Mouse (Mus musculus) frontal cortex, adult (tissue): ENCODE data around the gene Cog1.

Experiments used
- ATAC-seq: cut with Nextera tagmentation; 2 replicates; pipeline ENCODE4 v1.9.2; 2017; ENCODE audit warnings: mild to moderate bottlenecking, moderate library complexity, mixed read lengths; ENCODE audit not compliant: low TSS enrichment

Gene Cog1

DNA sequence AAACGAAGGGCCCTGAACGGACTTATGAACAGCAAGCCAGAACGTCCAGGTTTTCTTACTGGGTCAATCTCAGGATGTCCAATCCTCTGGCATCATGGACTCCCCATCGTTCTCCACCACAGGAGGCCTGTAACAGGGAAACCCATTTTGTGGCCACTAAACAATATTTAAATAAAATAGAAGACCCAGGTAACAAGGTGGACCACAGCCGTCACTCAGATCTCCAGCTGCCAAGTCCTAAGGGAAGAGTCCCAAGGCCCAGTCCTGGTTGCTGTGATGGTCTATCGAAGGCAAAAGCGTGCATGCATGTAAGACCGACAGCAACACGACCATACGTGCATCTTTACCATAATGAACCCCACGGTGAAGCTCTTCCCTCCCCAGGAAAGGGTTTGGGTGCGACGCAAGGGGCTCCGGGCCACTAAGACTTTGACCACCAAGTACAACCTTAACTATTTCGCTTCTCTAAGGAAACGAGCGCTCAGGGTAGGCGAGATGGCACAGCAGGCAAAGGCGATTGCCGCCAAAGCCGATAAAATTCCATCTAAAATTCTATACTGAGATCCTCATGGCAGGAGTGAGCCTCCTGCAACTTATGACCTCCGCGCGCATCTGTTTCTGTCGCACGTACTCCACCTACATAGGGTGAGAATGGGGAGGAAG, at the start of gene Cog1:
TSS of gene Cog1 (plus strand) at position 480 of the 663 bp plus-strand sequence.
- no peak for ATAC-seq

DNA sequence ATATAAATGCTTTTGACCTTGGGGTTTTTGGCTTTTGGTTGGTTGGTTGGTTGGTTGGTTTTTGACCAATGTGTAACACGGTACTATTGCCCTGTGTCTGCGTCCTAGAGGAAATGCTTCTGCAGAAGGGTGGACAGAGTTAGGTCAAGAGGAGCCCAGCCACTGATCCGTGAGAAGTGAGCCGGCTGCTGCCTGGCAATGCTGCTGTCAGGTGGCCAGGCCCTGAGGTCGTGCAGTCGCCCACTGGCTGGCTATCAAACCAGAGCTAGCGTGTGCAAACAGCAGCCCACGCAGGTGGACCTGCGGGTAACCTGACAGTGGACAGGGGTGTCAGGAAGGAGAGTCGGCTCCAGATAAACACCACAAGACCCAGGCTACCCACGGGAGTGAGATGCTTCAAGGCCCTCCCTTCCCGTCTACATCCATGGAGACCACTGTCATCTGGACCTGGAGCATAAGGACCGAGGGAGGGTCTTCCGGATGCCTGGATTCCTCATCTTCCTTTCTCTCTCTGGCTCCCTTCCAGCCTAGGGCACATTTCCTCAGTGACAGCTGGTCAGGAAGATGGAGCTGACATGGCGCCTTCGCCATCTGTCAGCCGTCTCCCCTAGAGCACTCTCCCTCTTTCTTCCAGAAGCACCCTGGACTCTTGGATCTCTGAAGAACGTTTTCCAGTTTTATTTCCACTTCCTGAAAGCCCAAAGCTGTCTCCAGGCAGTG, 48.3 kb upstream of the Cog1 start:
- ATAC-seq = no peak

DNA sequence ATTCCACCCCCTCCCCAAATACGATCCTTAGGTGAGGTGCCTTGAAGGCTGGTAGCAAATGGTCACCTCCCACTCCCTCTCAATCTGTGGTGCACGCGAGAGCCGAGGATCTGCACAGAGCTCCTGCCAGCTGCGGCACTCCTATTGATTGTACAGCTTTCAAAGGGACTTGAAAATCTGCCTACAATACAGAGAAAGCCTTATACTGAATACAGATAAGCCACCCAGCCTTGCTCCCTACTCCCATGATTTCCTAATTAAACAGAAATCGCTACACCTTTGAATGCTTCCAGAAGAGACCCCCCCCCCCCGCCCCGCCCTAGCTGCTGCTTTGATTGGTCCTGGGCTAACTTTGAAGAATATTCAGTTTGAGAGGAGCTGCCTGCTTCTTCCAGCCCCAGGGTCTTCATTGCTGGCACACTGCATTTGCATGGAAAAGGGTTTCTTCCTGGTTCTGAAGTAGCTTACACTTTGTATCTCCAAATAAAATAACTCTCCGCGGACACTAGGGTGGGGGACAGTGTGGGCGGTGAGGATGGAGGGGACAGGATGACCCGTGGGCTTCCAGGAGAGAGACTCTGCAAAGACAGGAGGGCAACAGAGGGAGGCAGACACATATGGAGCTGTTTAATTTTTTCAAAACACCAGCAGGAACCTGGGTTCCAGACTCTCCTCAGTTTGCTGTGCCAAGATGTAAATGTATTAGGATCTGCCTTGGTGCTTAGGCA, 47.2 kb upstream of the Cog1 start:
- peak; percentile 69; the same call in 1 of the 2 replicates for ATAC-seq

DNA sequence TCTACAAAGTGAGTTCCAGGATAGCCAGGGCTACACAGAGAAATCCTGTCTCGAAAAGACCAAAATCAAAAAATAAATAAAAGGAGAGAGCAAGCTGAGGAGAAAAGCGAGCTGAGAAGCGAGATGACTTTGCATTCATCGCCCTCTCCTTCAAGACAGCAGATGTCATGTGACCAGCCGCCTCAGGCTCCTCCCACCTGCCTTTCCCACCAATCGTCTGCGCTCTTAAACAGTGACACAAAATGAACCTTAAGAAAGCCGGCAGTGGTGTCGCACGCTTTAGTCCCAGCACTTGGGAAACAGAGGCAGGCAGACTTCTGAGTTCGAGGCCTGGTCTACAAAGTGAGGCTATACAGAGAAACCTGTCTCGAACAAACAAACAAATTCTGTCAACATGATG, 41.4 kb upstream of the Cog1 start:
- ATAC-seq = no peak

DNA sequence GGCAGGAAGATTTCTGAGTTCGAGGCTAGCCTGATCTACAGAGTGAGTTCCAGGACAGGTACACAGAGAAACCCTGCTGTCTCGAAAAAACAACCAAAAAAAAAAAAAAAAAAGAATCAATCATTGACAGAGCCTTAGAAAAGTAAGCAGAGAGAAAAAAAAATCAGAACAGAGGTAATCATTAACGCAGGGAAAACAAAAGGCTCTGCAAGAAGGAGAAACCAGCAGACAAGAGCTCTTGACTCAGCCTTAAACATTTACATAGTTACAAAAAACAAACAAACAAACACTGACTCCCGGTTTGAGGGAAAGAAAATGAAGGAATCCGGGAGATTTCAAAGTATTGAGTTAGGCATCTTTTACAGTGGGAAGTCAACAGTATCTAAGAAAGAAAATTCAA, 39.4 kb upstream of the Cog1 start:
- no peak for ATAC-seq

DNA sequence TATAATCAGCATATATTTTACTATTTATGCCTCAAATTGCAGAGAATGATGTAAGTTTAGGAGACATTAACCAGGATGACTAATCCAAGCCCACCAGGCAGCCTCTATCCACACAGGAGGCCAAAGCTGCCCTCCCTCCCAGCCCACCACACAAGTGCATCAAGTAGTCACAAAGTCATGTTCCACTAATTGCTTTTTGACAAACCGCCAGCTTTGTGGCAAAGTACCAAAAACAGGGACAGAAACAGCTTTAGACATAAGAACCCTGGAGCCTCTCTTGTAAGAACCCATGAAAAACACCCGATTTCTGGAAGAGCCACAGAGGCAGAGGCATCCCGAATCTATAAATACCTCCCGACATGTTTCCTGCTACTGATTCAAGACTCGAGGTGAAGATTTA, 38.7 kb upstream of the Cog1 start:
- no peak for ATAC-seq

DNA sequence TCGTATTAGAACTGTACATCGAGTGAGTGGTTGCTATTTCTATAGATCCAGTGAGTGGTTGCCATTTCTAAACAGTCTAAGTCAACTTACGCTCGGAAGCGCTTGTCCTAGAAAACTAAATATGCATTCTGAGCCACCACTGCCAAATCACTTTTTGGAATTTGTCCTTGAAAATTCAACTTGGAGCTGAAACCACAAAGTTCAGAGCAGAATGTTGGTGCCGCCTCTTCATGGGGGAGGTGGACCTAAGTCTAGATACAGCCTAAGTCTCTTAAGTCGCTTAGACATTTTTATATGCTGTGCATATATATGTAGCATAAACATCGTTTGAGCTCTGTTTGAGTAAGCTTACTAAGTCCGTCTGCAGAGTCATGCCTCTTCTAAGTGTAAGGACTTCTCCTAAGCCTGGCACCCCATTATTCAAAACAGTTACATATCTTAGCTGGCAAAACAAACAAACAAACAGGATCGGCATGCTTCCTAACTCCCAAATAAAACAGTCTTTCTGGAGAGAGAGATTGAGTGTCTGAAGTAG, 37.8 kb upstream of the Cog1 start:
- ATAC-seq = peak; percentile 71

DNA sequence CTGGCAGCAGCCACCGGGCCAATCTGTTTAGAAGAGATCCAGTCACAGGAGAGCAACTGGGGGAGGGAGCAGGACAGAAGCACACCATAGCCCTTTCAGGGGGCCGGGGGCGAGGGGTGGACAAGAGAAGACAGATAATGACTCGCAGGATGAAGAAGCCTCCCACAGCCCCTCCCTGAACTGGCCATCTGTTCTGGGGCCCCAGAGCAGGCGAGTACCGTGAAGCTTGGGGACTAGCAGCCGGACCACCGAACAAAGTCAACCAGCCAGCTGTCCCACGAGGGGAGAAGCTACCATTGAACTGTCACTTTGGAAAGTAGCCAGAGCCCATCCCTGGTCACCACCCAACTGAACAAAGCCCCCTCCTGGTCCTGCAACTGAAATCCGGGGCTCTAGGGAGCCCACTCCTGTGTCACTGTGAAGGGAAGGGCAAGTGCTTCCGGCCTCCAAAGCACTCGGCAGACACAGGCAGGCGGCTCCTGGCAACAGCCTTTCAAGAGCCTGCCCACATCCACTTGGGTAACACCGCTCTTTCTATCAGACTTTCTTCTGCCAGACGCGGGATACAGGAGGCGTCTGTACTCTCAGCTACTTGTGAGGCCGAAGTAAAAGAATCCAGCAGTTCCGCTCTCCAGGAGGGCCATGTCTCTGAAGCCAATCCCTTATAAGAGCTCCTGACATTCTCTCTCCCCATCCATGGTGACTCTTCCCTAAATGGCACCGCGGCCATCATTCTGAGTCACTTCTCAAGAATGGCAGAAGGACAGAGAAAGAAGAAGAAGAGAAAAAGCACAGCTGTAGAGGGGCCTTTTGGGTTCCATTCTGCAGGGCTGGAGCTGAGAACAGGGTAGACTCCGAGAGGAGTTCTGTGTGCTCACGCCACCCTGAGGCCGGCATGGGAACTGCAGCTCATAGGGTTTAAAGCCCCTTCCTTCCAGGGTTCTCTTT, 37.0 kb upstream of the Cog1 start:
- peak; percentile 85 for ATAC-seq

DNA sequence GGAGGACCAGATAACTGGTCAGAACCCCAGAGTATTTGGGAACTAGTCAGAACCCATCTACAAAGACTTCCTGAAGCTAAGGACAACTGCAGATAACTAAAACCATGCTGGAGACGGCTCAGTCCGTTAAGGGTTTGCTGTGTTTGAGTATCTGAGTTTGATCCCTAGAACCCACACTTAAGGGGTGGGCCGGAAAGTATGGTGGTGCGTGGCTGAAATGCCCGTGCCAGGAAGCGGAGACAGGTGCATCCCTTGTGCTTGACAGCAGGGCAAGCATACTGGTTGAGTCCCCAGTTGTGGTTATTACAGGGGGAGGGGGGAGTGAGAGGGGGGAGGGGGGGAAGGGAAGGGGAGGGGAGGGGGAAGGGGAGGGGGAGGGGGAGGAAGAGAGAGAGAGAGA, 34.5 kb upstream of the Cog1 start:
- ATAC-seq = no peak

DNA sequence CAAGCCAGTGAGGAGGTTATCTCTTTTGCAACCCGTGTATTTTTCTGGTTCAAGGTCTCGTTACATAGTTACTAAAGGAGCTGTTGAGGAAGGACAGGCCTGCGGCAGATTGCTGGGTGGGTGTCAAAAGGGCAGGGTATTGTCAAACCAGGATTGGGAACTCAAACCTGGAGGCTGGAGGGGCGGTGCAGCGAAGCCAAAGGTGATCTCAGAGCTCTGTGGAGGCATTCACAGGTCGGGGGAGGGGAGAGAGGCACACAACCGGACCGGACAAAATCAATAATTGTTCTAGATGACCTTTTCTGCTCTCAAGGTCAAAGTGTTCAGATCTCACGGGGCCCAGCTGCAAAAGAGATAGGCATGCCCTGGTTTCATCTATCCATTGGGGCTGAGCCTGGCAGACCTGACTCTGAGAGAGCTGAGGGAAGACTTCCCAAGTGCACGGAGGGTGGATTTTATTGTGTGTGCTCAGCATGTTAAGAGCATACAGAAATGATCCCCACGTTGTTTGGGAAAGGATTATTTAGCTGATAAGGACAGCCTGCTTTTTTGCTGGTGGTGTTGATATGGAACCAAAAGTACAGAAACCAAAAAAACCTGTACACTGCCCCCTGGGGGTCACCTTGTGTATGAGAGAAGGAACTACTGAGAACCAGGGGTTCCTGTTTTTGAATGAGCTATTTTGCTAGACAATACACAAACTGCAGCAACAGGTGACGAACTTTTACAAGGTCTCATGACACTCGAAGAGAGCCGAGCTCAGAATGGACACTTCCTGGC, 31.6 kb upstream of the Cog1 start:
- 0 out of 2 replicates have a peak, but pooled peaks have one; percentile 32 for ATAC-seq

DNA sequence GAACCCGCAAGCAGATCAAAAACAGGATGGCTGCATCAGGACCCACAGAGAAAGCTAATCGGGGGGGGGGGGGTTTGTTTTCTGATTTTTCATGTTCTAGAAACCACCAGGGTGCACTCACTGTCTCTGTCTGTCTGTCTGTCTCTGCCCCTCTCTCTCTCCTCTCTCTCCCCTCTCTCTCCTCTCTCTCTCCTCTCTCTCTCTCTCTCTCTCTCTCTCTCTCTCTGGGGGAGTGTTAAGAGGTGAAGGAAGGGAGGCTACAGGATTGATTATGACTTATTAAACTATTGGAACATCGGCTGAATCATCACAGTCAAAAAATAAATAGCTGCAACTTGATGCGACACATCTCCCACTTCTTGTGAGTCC, 30.7 kb upstream of the Cog1 start:
- no peak for ATAC-seq

DNA sequence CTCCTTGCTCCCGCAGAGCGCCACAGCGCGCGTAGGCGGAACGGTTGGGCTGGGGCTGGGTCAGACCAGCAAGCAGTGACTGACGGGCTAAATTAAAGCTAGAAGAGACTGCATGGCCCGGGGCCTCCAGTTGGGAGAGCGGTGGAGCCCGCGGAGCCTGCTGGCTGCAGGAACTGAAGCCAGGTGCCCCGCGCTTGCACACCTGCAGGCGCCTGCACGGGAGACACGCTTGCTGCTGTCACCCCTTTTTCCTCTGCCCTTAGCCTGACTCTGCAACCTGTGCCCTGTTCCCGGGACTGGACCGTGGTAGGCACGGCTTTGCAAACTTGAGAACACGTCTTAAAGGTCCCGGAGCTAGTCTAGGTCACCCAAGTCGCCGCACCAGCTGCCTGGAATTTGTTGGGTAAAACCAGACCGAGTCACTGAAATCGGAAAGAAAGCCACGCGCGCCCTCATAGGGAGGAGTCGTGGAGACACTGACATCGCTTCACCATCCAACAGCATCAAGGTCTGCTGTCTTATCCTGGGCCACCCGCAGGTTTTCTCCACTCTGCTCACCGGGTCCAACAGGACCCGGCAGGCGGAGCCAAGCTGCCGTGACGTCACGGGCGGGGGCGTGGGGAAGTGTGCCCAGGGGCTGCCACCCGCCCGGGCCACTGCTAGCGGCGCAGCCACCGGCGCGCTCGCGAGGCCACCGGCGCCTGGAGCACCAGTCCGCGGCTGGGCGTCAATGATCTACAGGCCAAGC, 30.1 kb upstream of the Cog1 start, which contains the start of gene Sstr2:
TSS of gene Sstr2 (plus strand) at position 671 of the 748 bp plus-strand sequence.
- ATAC-seq = peak; percentile 80

DNA sequence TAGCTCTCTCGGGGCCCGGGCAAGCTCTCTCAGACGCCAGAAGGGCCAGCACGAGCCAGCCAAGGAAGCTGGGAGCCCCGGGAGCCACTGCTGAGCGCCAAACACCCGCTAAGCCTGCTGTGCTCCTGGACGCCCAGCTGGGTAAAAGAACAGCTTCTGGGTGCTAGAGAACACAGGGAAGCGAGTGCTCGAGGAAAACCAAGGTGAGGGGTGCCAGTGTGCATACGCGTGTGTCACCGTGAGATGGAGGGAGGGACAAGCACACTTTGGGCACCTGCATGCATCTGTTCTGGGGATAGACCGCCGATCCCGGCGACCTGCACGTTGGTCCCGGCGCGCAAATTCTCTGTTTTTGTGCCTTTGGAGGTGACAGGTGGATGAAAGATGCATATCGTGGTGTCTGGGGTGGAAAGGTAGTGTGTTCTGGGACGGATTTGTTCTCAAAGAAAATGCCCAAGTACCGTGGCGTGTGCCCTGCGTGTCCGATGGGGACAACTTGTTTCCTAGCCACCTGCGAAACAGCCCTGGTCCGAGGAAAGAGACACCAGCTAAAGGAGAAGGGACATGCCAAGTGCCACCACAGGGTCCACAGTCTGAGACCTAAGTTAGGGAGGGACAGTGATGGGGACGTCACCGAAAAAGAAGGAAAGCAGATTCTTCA, 29.4 kb upstream of the Cog1 start:
- peak; percentile 62 for ATAC-seq

DNA sequence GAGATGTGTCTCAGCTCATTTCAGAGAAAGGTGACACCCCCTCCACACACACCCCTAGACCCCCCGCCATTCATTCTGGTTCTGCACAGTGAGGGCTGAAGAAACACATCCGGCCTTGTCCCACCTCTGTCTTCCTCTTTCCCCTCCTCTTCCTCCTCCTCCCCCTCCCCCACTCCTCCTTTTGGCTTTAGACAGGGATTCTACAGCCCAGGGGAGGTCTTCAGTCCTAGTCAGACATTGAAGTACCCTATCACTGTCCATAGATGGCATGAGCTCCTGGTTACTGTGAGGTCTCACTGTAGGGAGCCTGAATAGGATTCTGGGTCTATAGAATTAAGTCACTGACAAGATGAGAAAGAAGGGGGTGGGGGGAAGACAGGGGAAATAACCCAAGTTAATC, 28.0 kb upstream of the Cog1 start:
- ATAC-seq = no peak

DNA sequence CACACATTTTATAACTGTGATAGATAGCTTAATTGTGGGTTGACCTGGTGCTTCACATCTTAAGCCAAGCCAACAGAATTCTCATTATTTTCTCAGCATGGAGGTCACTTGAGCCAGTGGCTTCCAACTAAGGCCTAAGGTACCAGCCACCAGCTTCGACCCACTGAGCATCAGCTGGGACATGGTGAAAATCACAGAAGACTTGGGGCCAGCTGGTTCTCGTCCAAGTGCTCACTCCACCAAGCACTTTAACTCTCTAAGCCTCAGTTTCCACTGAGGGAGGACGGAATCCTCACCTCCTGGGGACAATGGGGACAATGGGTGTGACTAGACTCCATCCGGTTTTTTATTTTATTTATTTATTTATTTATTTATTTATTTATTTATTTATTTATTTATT, 26.9 kb upstream of the Cog1 start:
- ATAC-seq = no peak

DNA sequence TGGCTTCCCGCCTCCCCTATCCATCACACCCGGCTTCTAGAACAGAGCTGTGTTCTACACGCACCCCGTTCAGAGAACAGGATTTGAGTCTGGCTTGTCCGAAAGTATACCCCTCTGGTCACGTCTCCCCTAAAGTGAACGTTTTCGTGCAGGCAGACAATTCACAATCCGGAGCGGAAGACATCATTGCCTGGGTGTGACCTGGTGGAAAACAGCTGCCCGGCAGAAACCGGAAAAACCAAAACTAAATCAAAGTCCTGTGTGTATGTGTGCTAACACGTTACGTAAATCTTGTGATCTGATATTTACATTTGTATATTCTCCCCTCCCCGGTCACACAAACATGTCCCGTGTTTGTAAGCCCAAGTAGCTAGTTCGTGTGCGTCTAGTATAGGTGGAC, 23.5 kb upstream of the Cog1 start:
- no peak for ATAC-seq

DNA sequence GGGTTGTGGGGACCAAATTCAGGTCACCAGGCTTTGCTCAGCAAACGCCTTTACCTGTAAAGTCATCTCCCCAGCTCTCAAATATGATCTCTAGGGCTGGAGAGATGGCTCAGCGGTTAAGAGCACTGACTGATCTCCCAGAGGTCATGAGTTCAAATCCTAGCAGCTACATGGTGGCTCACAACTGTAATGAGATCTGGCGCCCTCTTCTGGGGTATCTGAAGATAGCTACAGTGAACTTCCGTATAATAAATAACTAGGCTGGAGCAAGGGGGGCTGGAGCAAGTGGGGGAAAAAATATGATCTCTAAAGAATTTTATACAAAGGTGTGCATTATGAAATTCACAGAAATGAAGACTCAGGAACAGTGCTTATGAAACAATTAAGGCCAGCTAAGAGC, 21.2 kb upstream of the Cog1 start:
- ATAC-seq = no peak

DNA sequence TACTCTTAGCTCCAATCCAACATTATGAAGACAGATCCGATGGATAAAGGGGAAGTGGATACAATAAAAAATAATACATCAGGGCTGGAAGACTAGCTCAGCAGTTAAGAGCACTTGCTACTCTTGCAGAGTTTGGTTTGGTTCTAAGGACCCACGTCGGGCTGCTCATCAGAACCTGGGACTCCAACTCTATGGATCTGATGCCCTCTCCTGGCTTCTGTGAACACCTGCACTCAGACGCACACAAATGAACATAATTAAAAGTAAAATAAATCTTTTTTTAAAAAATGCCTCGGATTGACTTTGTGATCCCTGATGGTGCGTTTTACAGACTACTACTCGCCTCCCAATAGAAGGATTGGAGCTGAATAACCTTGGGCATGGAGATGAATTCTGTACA, 18.3 kb upstream of the Cog1 start:
- ATAC-seq = 0 out of 2 replicates have a peak, but pooled peaks have one; percentile 57

DNA sequence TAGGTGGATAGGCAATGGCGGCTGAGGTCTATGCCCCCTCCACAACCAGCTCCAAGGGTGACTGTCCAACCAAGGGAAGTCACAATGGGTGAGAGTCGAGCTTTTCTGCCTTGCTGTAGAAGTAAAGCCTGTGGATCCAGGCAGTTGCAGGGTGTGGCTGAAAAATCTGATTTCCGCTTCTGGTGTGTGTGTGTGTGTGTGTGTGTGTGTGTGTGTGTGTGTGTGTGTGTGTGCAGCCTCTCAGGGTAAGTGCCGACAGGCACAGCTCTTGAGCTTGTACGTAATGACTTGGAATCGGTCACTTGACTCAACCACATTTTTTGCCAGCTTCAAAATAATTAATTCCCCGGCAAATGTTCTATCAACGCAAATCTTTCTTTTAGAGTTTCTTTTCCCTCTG, 17.7 kb upstream of the Cog1 start:
- no peak for ATAC-seq
